Mouse (Mus musculus): ENCODE data around the gene Pdp2. TPM values are rescaled to one million over a fixed set of nuclear protein-coding genes. Genes with fewer than 3 reads are reported as not detected.
"Not testable (repeated sequence)": the region's sequence is repeated elsewhere in the genome, so short reads cannot be mapped to it uniquely, and the experiment has no call there.

Pdp2 gene
- polyA plus RNA-seq, 1 experiment from 2014 or later: 17.2 TPM

DNA sequence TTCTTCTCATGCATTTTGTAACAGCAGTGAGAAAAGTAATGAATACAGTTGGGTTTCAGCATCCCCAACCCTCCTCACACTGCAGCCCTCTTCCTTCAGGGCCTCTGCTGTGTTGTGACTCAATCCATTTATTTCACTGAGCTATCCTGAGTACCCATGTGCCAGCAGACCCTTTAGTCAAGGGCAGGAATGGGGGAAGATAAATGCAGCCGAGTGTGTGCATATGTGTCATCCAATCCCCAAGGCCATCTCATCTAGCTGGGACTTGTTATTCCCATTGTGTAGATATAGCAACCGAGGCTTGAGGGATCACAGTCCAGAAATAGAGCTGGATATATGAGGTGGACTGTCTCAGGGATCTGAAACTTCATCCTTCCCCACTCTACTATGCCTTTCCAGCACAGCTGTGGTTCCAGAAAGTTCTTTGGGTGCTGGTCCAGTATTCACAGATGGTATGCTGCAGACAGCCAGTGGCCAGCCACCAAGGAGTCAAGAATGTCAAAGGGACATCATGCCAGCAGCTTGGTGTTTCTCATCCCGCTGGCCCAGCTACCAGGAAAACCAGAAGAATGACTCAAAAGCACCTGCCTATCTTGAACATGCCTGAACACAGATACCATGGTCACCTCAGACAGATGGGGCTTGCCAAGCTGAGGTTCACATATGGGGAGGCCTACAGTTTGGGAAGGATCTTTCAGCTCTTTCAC, 43.9 kb downstream of the Pdp2 start:
- Histone ChIP-seq H3K4me3 (ENCODE audit: low read depth, low read length) (no peak overlapping the region), H3K27ac (ENCODE audit: low read depth, low read length) (no peak overlapping the region), H3K4me1 (ENCODE audit: control insufficient read depth, insufficient read depth, low read length) (peaks cover 7% of the 10 kb centered on the region), H3K4me2 (no peak overlapping the region), H3K9me3 (ENCODE audit: control insufficient read depth, low read length) (no peaks in the 10 kb centered on the region), H3K36me3 (ENCODE audit: control insufficient read depth, insufficient read depth, low read length) (no peaks in the 10 kb centered on the region; the same call in 1 of the 2 replicates), H3K27me3 (ENCODE audit: control insufficient read depth, insufficient read depth, low read length) (peaks cover 6% of the 10 kb centered on the region), H3K9ac (ENCODE audit: low read length) (no peak overlapping the region)
- DNase-seq (ENCODE audit: low spot score, missing footprints) (no peak), ATAC-seq (ENCODE audit: low FRiP score) (no peak)
- 89% methylated on average over 3 of the region's 3 CpGs for WGBS

DNA sequence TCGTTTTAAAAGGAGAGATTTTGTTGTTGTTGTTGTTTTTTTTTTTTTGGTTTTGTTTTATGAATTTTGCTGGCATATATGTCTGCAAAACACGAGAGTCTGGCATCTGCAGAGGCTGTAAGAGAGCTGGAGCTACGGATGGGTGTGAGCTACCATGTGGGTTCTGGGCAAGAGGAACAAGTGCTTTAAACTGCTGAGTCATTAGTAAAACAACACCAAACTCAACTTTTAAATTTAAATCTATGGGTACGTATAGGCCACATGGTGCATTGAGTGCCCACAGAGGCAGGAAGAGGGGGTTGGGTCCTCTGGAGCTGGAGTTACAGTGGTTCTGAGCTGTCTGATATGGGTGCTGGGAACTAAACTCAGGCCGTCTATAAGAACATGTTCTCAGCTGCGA, 46.8 kb downstream of the Pdp2 start:
- H3K4me3 ChIP-seq (ENCODE audit: low read depth, low read length): no peak overlapping the region
- no peak overlapping the region for H3K4me2 ChIP-seq
- ATAC-seq (ENCODE audit: low FRiP score): no peak
- WGBS: 87% methylated on average over 6 of the region's 6 CpGs
- no peak for DNase-seq (ENCODE audit: low spot score, missing footprints)
- no peaks in the 10 kb centered on the region for H3K27me3 ChIP-seq (ENCODE audit: control insufficient read depth, insufficient read depth, low read length)
- H3K27ac ChIP-seq (ENCODE audit: low read depth, low read length): no peak overlapping the region
- H3K36me3 ChIP-seq (ENCODE audit: control insufficient read depth, insufficient read depth, low read length): no peaks in the 10 kb centered on the region; the same call in 1 of the 2 replicates
- no peak overlapping the region for H3K9ac ChIP-seq (ENCODE audit: low read length)
- H3K9me3 ChIP-seq (ENCODE audit: control insufficient read depth, low read length): no peaks in the 10 kb centered on the region
- peaks cover 10% of the 10 kb centered on the region for H3K4me1 ChIP-seq (ENCODE audit: control insufficient read depth, insufficient read depth, low read length)

DNA sequence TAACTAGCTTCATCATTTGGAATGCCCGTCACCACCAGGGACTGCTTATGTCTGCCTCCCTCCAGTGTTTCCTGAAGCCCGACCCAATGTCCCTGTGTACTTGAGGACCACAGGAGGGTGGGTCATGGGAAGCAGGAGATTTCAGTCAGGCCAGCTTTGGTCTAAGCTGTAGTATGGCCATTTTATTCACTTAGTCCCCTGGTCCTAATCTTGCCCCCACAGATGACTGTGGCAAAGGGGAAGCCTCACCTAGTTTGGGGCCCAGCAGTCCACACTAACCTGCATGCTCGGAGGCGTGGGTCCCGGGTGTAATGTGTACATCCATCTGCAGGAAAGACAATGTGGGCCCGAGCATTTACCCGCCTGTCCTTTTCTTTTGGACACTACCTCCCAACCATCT, 49.0 kb downstream of the Pdp2 start:
- Histone ChIP-seq H3K27ac (ENCODE audit: low read depth, low read length) (no peak overlapping the region), H3K4me1 (ENCODE audit: control insufficient read depth, insufficient read depth, low read length) (peaks cover 10% of the 10 kb centered on the region), H3K4me3 (ENCODE audit: low read depth, low read length) (no peak overlapping the region), H3K4me2 (peak overlapping the region; percentile 85), H3K27me3 (ENCODE audit: control insufficient read depth, insufficient read depth, low read length) (no peaks in the 10 kb centered on the region), H3K9me3 (ENCODE audit: control insufficient read depth, low read length) (no peaks in the 10 kb centered on the region), H3K36me3 (ENCODE audit: control insufficient read depth, insufficient read depth, low read length) (no peaks in the 10 kb centered on the region; the same call in 1 of the 2 replicates), H3K9ac (ENCODE audit: low read length) (no peak overlapping the region)
- ATAC-seq (ENCODE audit: low FRiP score) (no peak), DNase-seq (ENCODE audit: low spot score, missing footprints) (no peak)
- 85% methylated on average over 7 of the region's 7 CpGs for WGBS

DNA sequence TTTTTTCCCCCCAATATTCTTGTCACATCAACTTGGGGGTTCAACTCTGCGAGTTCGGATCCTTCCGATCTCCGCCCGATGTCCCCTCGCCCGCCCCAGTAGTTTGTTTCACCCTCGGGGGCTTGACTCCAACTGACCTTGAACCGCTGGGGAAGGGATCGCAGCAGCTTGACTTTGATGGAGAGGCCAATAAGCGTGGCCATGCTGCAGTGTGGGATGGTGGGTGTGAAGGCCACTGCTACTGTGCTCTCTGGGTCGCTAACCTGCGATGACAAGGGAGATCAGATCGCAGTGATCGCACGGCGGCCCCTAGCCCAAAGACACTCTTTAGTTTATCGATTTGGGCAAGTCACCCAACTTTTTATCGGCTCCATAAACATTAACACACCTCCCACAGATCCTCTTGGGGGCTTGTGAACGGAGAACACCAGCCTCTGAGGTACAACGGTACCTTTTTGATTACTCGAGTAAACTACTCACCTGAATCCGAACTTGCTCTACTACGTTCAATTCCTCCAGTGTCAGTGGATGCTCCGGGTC, 49.6 kb downstream of the Pdp2 start:
- peak overlapping the region; percentile 85 for H3K4me2 ChIP-seq
- 12% methylated on average over 25 of the region's 25 CpGs for WGBS
- H3K27me3 ChIP-seq (ENCODE audit: control insufficient read depth, insufficient read depth, low read length): no peaks in the 10 kb centered on the region
- no peaks in the 10 kb centered on the region; the same call in 1 of the 2 replicates for H3K36me3 ChIP-seq (ENCODE audit: control insufficient read depth, insufficient read depth, low read length)
- H3K9ac ChIP-seq (ENCODE audit: low read length): peak overlapping the region; percentile 75
- ATAC-seq (ENCODE audit: low FRiP score) (no peak), DNase-seq (ENCODE audit: low spot score, missing footprints) (peak; percentile 86)
- H3K4me1 ChIP-seq (ENCODE audit: control insufficient read depth, insufficient read depth, low read length): peaks cover 10% of the 10 kb centered on the region
- peak overlapping the region; percentile 70 for H3K4me3 ChIP-seq (ENCODE audit: low read depth, low read length)
- no peak overlapping the region for H3K27ac ChIP-seq (ENCODE audit: low read depth, low read length)
- no peaks in the 10 kb centered on the region for H3K9me3 ChIP-seq (ENCODE audit: control insufficient read depth, low read length)

DNA sequence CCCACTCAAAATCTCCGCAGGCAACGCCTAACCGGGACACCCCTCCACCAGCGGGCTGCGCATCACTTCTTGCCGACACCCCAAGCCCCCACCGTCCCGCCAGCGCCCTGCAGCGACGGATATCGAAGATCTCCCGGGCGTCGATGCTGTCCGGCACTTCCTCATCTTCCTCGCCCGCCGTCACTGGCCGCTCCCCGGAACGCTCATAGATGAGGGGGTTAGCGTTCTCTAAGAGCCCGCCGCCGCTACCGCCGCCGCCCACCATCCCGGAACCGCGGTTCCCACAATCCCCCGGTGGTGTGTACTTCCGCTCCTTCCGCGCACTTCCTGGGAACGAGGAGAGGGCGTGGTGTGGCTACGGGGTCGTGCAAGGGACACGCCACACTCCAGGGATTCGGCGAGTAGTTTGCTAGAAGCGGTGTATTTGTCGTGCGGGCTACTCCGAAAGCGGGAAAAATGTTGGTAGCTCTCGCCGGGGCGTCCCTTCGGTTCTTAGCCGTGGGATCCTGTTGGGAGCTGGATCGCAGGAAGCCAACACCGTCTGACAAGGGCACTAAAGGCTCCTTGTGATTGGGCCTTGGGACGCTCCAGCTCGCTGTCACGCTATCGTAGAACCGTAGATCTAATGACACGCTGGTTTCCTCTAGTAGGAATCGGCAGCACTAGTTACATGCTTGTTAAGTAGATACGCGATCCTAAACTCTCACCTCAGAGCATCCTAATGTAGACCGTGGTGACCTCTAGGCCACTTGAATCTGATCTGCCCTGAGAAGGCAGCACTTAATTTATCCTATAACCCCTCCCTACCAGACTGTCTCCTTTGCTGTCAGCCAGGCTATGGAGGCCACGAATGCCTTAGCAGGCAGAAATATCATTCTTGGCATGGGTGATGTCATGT, 50.4 kb downstream of the Pdp2 start, which contains the start of gene Ciao2b:
TSS of gene Ciao2b (minus strand) at position 540 of the 898 bp plus-strand sequence.
- Histone ChIP-seq H3K36me3 (ENCODE audit: control insufficient read depth, insufficient read depth, low read length) (no peaks in the 10 kb centered on the region; the same call in 1 of the 2 replicates), H3K4me1 (ENCODE audit: control insufficient read depth, insufficient read depth, low read length) (peaks cover 10% of the 10 kb centered on the region), H3K9ac (ENCODE audit: low read length) (peak within 1 kb of the TSS; percentile 75), H3K9me3 (ENCODE audit: control insufficient read depth, low read length) (no peaks in the 10 kb centered on the region), H3K4me3 (ENCODE audit: low read depth, low read length) (peak within 1 kb of the TSS; percentile 70), H3K27me3 (ENCODE audit: control insufficient read depth, insufficient read depth, low read length) (no peaks in the 10 kb centered on the region), H3K4me2 (peak within 1 kb of the TSS; percentile 85), H3K27ac (ENCODE audit: low read depth, low read length) (no peak within 1 kb of the TSS; the same call in 1 of the 2 replicates)
- under 1% methylated on average over 66 of the region's 66 CpGs for WGBS
- DNase-seq (ENCODE audit: low spot score, missing footprints) (peak; percentile 98), ATAC-seq (ENCODE audit: low FRiP score) (peak; percentile 96)

DNA sequence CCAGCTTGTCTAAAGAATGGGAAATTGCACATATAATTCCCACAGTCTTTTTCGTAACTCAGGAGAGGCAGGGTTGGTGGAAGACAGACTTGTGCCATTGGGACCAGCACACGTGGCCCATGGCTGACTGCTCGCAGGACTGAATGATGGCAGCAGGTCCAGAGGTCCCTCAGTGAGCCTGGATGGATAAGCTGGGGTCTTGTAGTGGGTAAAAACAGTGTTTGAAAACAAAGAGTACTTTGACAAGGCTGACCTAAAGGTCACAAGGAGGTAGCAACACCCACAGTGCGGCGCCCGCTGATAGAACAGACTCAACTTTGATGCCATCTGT, 51.0 kb downstream of the Pdp2 start:
- Histone ChIP-seq H3K4me1 (ENCODE audit: control insufficient read depth, insufficient read depth, low read length) (peaks cover 10% of the 10 kb centered on the region), H3K36me3 (ENCODE audit: control insufficient read depth, insufficient read depth, low read length) (no peaks in the 10 kb centered on the region; the same call in 1 of the 2 replicates), H3K27ac (ENCODE audit: low read depth, low read length) (no peak overlapping the region), H3K27me3 (ENCODE audit: control insufficient read depth, insufficient read depth, low read length) (no peaks in the 10 kb centered on the region), H3K9ac (ENCODE audit: low read length) (peak overlapping the region; percentile 75), H3K4me3 (ENCODE audit: low read depth, low read length) (peak overlapping the region; percentile 70), H3K9me3 (ENCODE audit: control insufficient read depth, low read length) (no peaks in the 10 kb centered on the region), H3K4me2 (peak overlapping the region; percentile 85)
- DNase-seq (ENCODE audit: low spot score, missing footprints) (no peak), ATAC-seq (ENCODE audit: low FRiP score) (peak; percentile 43)
- 82% methylated on average over 6 of the region's 6 CpGs for WGBS

DNA sequence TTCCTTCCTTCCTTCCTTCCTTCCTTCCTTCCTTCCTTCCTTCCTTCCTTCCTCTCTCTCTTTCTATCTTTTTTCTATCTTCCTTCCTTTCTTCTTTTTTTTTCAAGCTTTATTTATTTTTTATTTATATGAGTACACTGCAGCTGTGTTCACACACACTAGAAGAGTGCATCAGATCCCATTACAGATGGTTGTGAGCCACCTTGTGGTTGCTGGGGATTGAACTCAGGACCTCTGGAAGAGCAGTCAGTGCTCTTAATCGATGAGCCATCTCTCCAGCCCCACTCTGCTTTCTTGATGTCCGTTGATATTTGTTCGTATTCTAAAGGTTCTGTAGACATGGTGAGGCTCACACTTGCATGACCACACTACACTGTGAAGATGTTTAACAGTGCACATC, 52.9 kb downstream of the Pdp2 start:
- 65% methylated on average over 3 of the region's 3 CpGs for WGBS

More for the DNA sequence above, 52.9 kb downstream of the Pdp2 start:
- not testable (repeated sequence) for H3K9ac ChIP-seq (ENCODE audit: low read length); H3K36me3 ChIP-seq (ENCODE audit: control insufficient read depth, insufficient read depth, low read length); H3K4me1 ChIP-seq (ENCODE audit: control insufficient read depth, insufficient read depth, low read length); H3K9me3 ChIP-seq (ENCODE audit: control insufficient read depth, low read length); H3K27me3 ChIP-seq (ENCODE audit: control insufficient read depth, insufficient read depth, low read length); H3K4me2 ChIP-seq; ATAC-seq (ENCODE audit: low FRiP score); H3K27ac ChIP-seq (ENCODE audit: low read depth, low read length); H3K4me3 ChIP-seq (ENCODE audit: low read depth, low read length); DNase-seq (ENCODE audit: low spot score, missing footprints)

All from midbrain, embryonic 11.5 days (tissue).